Mouse (Mus musculus) c-Kit-positive CD71-negative TER-119-negative erythroid progenitor cells, embryonic 14.5 days (primary cell): ENCODE data around the gene Mfsd4b1.
"Not testable (repeated sequence)": the region's sequence is repeated elsewhere in the genome, so short reads cannot be mapped to it uniquely, and the experiment has no call there.

Source experiments
- DNase-seq: peaks from one replicate; pipeline ENCODE4 v3.0.0-alpha.2; 2013; ENCODE audit warnings: low read depth

Mfsd4b1 gene

GRCm38 (mm10) chr10:40032897-40033296 lies 7.8 kb upstream of the Mfsd4b1 start:
- no peak for DNase-seq

- DNase-seq: no peak
These were observed 5.6 kb upstream of the Mfsd4b1 start for GRCm38 (mm10) chr10:40030716-40031115.

DNA sequence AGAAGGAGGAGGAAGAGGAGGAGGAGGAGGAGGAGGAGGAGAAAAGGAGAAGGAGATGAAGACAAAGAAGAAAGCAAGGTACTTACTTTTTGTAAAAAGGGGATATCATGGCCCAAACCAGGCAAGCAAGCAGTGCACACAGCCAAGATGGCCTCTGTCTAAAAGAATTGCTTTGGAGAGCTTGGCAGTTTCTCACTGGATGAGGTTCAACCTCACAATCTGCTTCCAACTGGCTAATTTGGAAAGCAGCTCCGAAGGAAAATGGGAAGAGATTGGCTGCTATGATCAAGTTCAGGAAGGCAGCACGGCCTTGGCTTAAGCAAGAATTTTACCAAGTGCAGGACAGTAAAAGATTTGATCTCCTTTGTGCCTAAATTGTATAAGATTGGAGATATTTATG lies 4.5 kb upstream of the Mfsd4b1 start:
- DNase-seq: no peak

GRCm38 (mm10) chr10:40028091-40028490 lies 3.0 kb upstream of the Mfsd4b1 start:
- no peak for DNase-seq

- DNase-seq: no peak
These were observed 1.5 kb upstream of the Mfsd4b1 start for GRCm38 (mm10) chr10:40026546-40026945.

GRCm38 (mm10) chr10:40025560-40025959 lies 492 bp upstream of the Mfsd4b1 start:
- DNase-seq: no peak

GRCm38 (mm10) chr10:40020401-40020800 lies 4.7 kb downstream of the Mfsd4b1 start:
- no peak for DNase-seq

GRCm38 (mm10) chr10:40019492-40019891 lies 5.6 kb downstream of the Mfsd4b1 start:
- DNase-seq: no peak

GRCm38 (mm10) chr10:40018261-40018860 lies 6.7 kb downstream of the Mfsd4b1 start:
- DNase-seq: no peak

DNA sequence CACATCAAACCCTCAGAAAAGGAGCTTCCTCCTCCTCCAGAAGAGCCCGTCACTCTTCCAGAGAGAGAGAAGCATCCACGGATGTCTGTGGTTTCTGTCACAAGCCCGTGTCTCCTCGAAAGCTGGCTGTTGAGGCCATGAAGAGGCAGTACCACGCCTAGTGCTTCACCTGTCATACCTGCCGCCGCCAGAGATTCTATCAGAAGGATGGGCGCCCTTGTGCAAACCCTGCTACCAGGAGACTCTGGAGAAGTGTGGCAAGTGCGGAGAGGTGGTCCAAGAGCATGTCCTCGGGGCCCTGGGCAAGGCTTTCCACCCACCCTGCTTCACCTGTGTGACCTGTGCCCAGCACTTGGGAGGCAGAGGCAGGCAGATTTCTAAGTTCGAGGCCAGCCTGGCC lies 15.5 kb downstream of the Mfsd4b1 start:
- no peak for DNase-seq

DNA sequence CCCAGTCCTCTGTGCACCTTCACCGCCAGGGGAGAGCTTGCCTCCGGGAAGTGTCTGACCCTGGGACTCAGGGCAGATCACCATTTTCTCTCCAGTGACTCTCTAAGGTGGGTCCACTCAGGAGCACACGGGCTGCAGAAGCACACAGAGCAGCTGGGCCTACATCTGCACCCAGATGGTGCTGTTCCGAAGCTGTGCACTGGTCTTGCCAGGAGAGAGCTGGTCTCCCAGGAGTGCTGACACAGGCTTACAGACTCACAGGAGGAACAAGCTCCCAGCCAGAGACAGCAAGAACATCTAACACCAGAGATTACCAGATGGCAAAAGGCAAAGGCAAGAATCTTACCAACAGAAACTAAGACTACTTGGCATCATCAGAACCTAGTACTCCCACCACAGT lies 16.2 kb downstream of the Mfsd4b1 start:
- not testable (repeated sequence) for DNase-seq

DNA sequence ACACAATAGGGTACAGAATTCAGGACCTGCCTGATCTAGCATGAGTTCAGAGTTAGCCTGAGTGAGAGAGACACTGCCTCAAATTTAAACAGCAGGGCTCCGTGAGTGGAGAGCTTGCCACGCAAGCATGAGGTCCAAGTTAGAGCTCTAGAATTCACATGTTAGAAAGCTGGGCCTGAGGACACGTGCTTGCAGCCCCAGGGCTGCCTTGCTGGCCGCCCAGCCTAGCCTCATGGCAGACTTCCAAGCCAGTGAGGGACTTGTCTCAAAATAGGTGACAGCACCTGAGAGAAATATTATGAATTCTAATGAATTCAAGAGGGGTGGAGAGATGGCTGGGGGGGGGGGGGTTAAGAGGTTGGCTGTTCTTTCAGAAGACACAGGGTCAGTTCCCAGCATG lies 17.1 kb downstream of the Mfsd4b1 start:
- DNase-seq: no peak

DNA sequence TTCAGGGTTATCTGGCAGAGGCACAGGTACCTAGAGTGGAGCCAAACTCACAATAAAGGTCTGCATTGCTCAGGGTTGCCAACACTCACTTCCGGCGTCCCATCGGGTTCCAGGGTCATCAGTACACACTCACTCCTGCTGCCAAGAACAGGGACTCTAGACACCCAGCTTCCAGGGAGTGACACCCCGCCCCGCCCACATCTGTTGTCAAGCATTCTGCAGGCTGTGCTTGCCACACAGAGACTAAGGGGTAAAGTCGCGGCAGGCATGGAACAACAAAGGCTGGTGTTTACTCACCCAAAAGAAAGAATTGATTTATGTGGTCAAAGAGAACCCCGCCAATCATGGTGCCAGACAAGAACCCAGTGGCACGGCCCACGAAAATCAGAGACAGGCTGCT lies 18.1 kb downstream of the Mfsd4b1 start:
- no peak for DNase-seq

DNA sequence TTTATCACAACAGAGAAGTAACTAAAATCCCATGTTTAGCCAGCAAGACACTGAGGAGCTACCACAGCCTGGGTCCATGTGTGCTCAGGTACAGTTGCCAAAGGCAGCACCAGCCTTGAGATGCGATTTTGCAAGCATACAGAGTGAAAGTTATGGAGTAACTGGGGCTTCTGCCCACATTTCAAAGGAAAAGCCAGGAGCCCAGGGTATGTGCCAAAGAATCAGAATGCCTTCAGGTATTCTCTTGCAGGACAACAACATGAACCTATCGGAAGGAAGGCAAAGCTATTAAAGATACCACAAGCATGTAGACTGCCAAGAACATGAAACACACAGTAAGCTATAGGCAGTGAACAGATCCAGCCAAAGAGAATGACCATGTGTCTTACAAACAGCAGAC lies 24.3 kb downstream of the Mfsd4b1 start:
- DNase-seq: no peak

- no peak for DNase-seq
These were observed 33.9 kb downstream of the Mfsd4b1 start for GRCm38 (mm10) chr10:39991155-39991554.

DNA sequence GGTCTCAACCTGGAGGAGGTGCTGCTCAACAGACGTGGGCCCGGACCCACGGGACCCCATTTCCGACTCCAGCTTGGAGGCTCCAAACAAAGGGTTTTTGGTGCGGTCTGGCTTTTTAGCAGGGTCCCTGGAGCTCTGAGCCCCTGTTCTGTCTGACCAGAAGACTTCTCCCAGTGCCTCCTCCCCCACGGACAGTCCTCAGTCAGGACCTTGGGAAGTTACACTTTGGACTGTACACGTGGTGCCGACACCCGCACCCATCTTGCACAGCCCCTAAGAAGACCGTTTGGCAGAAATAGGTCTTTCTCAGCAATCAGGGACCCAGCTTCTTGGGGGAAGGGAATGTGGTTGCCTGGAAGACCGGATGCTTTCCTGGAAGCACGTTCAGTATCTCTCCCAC lies 38.6 kb downstream of the Mfsd4b1 start, which contains the start of gene Mfsd4b5:
TSS of gene Mfsd4b5 (minus strand) at position 181 of the 400 bp plus-strand sequence.
- no peak for DNase-seq

DNA sequence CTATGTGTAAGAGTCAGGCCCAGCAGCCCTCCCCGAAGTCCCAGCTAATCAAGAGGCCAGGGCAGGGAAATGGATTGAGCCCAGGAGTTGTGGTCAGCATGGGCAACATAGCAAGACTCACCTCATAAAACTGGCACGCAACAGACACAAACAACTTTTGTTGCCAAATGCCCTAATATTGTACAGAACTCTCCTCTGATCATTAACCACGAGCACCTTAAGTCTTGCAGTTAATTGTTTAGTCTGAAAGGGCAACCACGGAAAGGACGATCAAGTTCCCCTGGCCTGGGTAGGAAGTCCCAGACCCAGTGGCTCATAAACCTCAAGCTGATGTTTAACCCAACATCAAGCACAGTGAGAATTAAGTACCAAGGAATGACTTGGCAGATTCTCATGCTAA lies 42.5 kb downstream of the Mfsd4b1 start:
- DNase-seq: no peak

DNA sequence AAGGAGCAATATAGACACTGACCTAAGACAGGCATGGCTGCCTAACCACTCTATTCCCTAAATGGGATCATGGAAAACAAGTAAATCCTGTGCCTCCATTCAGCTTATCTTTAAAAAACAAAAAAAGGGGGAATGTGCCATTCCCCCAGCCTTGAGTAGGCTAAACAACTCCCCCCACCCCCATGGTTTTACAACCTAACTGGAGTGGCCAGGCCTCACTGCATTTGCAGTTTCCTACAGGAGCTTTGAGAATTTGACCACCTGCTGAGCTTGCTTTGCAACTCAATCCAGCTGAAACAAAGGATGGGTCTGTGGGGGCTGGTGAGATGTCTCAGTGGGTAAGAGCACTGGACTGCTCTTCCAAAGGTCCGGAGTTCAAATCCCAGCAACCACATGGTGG lies 46.8 kb downstream of the Mfsd4b1 start:
- DNase-seq: no peak

- DNase-seq: no peak
These were observed 47.7 kb downstream of the Mfsd4b1 start for GRCm38 (mm10) chr10:39977346-39977745.

DNA sequence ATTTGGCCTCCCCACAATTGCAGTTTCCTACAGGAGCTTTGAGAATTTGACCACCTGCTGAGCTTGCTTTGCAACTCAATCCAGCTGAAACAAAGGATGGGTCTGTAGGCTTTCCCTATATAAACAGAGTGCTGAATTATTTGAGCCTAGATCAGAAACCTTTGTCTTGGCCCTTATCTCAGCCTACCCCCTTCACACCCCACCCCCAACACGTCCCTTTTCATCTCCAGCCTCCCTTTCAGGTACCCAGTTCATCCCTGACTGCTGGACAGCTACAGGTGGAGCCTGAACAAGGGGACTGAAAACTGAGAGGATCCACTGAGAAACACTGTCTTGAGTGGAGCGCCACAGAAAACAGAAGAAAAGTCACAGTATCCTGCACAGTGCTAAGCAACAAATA lies 49.3 kb downstream of the Mfsd4b1 start:
- no peak for DNase-seq

DNA sequence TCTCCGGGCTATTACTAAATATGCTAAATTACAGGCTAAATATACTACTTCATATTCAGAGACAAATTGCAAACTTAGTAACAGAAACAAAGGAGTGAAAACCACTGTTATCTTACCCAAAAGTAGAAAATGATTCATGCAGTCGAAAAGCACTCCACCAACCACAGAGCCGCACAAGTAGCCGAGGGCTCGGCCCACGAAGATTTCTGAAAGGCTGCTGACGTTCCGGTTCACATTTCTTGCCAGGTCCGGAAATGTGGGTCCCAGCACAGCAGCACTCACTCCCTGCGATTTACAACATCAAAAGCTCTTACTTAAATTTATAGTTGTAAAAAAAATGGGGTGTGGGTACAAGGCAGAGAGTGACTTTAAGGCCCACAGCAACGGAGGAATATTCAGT lies 50.1 kb downstream of the Mfsd4b1 start:
- DNase-seq: no peak

DNA sequence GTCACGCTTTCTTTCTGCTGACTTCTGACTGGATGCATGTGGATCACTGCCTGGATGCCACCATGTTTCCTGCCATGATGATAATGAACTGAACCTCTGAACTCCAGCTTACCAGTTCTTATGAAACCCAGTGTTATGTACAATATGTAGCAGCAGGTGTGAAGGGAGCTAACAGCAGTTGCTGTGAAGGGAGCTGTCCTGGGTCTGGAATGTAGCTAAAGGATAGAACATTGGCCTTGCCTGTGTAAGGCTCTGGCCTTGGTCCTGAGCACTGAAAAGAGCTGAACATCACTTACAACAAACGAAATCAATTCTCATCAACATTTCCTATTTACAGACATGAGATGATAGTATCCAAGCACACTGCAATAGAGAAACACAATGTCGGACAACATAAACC lies 57.6 kb downstream of the Mfsd4b1 start:
- DNase-seq: no peak

- no peak for DNase-seq
These were observed 63.2 kb downstream of the Mfsd4b1 start for GRCm38 (mm10) chr10:39961906-39962305.

DNA sequence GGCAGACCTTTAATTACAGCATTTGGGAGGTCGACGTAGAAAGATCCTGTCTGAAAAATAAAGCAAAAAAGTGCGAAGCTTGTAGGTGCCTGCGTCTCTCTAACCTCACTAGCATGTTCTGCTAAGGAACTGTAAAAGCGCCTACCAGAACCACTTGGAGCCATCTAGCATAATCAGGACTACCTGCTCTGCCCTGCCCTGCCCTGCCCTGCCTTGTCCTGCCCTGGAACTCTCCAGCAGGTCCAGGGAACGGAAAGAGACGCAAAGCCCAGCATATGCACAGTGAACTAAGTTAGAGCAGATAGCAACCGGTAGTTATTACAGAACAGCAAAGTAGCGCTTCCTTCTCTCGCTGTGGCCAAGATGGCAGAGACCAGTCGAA lies 64.6 kb downstream of the Mfsd4b1 start:
- DNase-seq: no peak
